Mouse (Mus musculus): ENCODE data around the gene Zfp644.
A peak's percentile ranks its signal among the peaks of the same experiment; 100 is the strongest.
"Not testable (repeated sequence)": the region's sequence is repeated elsewhere in the genome, so short reads cannot be mapped to it uniquely, and the experiment has no call there.

Gene Zfp644

GRCm38 (mm10) chr5:106696396-106697337 lies at the start of gene Zfp644:
Gene Zfp644, minus strand, starts transcription at chr5:106697287.
- DNase-seq = peak; percentile 86

GRCm38 (mm10) chr5:106739716-106740115 lies 42.6 kb upstream of the Zfp644 start:
- DNase-seq = no peak

DNA sequence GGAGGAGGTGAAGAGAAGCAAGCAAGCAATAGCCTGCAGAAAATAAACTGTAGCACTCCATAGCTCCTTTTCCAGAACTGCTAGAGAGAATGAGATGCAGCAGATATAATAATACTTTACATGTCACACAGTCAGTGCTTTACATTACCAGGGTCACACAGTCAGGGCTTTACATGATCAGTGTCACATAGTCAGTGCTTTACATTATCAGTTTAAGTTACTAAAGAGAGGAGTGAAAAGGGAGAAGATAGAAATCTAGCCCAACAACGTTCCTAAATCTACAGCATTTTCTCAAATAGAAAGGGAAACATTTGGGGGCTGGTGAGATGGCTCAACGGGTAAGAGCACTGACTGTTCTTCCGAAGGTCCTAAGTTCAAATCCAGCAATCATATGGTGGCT lies 26.4 kb upstream of the Zfp644 start:
- no peak for DNase-seq

- no peak for DNase-seq
Observed at GRCm38 (mm10) chr5:106722771-106723170, 25.7 kb upstream of the Zfp644 start.

GRCm38 (mm10) chr5:106711870-106712277 lies 14.8 kb upstream of the Zfp644 start:
- DNase-seq = no peak

DNA sequence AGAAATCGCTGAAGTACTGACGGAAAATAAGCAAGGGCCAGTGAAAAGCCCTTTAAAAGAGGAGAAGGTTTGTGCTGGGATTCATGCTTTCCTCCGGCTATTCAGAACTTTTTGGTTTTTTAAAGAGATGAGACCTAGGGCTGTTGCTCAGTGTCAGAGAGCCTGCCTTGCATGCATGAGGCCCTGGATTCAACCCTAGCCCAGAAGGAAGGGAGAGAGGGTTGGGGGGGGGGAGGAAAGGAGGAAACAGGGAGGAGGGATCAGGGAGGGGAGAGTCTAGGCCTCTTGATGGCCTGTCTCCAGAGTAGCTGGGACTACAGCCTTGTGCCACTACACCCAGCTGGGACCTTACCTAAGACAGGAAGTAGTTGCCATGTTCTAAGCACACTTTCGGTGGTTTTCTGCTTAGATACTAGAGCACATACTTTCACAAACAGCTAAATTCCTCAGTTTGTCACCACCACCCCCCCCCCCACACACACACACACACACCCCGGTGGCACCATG lies 14.2 kb upstream of the Zfp644 start:
- no peak for DNase-seq

DNA sequence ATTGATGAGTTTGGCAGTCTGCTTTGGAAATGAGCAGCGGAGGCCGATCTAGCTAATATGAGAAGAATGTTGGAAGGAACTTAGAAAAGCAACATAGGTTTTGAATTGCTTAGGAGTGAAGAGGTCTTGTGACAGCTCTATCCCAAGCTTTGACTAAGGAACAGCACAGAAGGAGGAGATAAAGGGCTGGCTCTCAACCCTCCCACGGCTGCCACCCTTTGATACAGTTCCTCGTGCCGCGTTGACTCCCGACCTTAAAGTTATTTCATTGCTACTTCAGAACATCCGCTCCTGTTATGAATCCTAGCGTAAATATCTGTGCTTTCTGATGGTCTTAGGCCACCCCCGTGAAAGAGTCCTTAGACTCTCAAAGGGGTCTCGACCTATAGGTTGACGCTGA lies 13.5 kb upstream of the Zfp644 start:
- no peak for DNase-seq

GRCm38 (mm10) chr5:106710085-106710409 lies 13.0 kb upstream of the Zfp644 start:
- DNase-seq = no peak

DNA sequence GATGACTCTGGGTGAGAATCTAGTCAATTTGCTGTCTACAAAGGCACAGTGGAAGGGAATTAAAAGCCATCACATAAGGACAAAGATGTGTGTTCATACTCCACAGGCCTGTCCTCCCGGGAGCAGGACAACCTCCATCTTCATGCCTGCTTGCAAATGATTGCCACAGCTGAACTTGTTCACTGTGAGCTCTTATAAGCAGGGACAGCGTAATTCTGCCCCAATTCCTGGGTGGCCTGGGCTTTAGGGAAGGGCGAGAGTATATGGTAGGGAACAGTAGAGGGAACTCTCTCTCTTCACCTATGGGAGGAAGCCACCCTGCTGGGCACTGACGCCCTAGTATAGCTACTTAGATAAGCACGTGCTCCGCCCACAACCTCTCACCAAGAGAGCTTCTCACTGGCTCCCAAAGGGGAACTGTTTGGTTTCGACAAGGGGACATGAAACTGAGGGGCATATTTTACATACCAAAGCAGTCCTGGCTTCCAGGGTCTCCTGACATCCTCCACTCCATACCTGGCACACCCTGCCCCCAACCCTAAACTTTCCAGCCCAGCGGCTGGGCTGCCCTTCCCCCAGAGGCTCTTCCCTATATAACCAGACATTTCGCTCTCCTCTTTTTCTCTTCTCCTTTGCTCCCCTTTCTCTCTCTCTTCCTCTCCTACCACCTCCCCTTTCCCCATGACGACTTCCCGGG lies 12.4 kb upstream of the Zfp644 start:
- peak; percentile 28 for DNase-seq

- no peak for DNase-seq
Observed at GRCm38 (mm10) chr5:106706363-106706762, 9.3 kb upstream of the Zfp644 start.

DNA sequence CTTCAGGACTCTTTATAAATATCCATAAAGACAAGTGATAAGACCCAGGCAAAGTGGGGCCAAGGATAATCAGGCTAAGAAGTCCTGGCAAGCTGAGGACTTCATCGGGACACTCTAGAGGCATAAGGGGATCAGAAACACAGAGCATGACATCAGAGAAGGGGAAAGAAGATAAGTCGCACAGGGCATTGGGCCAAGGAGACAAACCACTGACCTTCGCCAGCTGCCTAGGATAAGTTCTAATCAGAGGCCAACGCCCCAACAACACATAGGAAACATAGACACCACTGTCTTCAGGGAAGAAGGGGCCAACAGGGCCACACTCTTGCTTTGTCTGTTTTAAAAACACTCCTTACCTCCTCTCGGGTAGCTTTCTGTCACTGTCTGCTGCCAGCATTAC lies 8.1 kb upstream of the Zfp644 start:
- DNase-seq = no peak

GRCm38 (mm10) chr5:106695681-106696395 lies 1.2 kb downstream of the Zfp644 start:
- DNase-seq = peak; percentile 76

DNA sequence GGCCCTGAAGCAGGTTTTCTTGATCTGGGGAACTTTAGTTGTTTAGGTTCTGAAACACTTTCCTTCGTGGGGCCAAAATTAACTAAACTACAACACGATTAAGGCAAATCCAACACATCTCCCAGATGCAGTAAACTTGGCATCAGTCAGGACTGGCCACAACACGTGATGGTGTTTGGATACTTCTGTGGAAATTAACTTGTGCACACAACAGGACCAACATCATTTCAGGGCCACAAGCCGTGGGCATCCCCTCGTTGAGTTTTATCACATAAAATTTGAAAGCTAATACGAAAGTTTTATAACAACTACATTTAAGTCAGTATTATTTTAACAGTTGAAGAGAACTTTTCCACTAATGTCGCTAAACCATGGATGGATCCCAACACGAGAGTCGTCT lies 1.9 kb downstream of the Zfp644 start:
- DNase-seq = no peak

GRCm38 (mm10) chr5:106694683-106695082 lies 2.4 kb downstream of the Zfp644 start:
- DNase-seq = no peak

DNA sequence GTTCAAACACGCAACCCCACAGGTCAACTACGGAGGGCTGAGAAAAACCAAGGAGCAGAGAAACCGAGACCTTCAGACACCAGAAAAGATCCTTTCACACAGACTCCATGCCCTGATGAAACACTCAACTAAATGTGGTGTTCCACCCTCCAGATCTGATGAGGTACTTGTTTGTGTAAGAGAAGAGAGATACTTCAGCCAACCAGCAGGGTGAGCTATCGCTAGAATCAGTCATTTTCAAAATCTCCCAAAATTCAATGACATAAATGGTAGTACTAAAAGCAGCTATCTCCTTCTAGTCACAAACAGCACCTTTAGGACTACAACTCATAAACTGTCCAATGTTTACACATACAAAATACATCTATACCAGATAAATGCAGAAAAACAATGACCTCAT lies 4.1 kb downstream of the Zfp644 start:
- DNase-seq = no peak

DNA sequence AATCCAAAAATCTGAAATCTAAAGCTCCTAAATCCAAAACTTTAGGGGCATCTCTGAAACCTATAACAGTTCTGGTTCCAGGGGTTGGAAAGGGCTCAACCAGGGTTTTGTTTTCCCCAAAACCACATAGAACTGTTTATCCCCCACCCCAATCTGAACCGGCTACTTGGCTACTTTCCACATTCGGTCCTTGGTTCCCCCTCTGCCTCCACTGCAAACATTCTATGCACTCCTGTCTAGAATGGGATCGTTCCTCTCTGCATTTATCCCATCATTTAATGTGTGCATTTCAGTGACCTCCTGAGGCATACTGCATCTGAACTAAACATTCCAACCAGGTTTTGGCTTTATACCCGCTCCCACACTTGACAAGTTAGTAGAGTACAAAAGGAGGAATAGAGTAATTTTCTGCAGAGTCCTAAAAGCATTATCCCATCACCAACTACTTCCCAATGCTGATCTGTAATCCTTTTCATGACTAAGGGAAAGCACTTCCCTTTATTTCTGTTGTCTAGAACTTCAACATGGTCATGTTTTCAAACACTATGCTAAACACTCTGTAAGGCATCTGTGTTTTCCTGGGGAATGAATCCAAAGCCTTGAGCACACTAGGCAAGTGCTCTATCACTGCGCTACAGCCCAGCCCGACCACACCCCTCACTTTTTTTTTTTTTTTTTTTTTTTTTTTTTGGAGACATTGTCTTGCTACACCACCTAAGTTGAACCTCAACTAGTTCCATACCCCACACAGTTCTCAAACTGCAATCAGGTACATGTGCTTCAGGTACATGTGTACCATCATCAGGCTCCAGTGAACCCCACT lies 16.2 kb downstream of the Zfp644 start:
- no peak for DNase-seq

DNA sequence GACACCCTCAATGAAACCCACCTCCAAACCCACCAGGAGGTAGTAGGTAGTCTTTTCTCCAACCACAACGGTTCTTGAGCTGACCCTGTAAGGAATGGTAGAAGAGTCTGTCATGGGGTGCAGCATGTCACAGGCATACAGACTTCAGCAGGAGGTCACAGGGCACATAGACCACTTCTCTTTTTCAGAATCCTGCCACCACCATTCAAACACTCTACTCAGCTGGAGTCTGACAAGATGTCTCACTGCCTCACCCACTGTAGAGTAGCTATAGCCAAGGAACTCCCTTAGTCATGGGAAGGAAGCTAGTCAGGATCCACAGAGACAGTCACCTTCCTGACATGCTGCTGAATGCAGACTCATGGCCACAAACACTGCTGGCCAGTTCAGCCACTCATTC lies 17.4 kb downstream of the Zfp644 start:
- DNase-seq = no peak

- not testable (repeated sequence) for DNase-seq
Observed at GRCm38 (mm10) chr5:106678823-106679222, 18.3 kb downstream of the Zfp644 start.

DNA sequence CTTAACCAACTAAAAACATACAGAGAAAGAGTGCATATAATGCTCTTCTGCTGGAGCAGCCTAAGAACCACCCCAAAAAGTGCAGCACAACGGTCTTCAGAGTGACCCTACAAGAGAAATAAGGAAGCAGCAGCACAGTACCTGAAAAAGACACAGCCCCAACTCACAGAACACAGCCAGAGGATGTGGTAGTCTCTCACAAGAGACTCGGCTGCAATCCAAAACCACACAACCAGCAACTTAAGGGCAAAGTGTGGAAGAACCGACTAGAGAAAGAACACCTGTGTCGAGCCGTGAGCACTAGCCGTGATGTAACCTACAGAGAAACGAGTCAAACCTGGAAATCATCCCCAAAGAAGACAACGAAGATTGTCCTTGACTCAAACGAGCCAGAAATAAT lies 20.3 kb downstream of the Zfp644 start:
- no peak for DNase-seq

- no peak for DNase-seq
Observed at GRCm38 (mm10) chr5:106672597-106672996, 24.5 kb downstream of the Zfp644 start.

DNA sequence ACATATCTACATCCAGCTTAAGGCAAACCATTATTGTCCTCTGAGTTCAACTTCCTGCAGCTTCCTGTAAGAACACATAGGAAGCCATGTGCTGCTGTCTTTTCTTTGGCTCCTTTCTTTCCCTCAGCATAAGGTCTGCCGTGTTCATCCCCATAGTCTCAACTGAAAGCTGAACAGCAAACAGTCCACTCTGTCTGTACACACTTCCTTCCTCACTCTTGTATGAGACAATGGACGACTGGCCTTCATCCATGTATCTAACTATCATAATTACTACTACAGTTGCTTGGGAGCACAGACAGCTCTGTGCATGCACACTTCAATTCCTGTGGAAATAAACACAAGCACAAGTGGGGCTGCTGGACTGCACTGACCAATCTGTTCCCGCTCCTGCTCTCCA lies 25.2 kb downstream of the Zfp644 start:
- peak; percentile 15 for DNase-seq

- DNase-seq = no peak
Observed at GRCm38 (mm10) chr5:106664910-106665309, 32.2 kb downstream of the Zfp644 start.

GRCm38 (mm10) chr5:106660867-106661266 lies 36.2 kb downstream of the Zfp644 start:
- no peak for DNase-seq

Data from lung, postnatal 14 days (tissue).